Mouse (Mus musculus) forebrain, embryonic 12.5 days (tissue): ENCODE results near the gene Car7. TPM values are rescaled to one million over a fixed set of nuclear protein-coding genes. Genes with fewer than 3 reads are reported as not detected.

Source experiments
- ATAC-seq: fragments of 200-750 bp; cut with Nextera tagmentation; 2 replicates; pipeline ENCODE4 v1.8.0; 2017; ENCODE audit warnings: moderate TSS enrichment; ENCODE audit not compliant: low FRiP score
- H3K27ac ChIP-seq: fragments of 300-500 bp; sonication (generic); 2 replicates; pipeline ENCODE4 v1.5.1; 2016; ENCODE audit warnings: mild to moderate bottlenecking
- H3K27me3 ChIP-seq: fragments of 300-500 bp; sonication (generic); 2 replicates; pipeline ENCODE4 v1.6.1; 2016; ENCODE audit warnings: mild to moderate bottlenecking
- H3K36me3 ChIP-seq: fragments of 300-500 bp; sonication (generic); replicated peaks from 2 replicates; pipeline ENCODE4 v1.6.1; 2016; ENCODE audit warnings: mild to moderate bottlenecking
- H3K4me1 ChIP-seq: fragments of 300-500 bp; sonication (generic); 2 replicates; pipeline ENCODE4 v1.6.1; 2016
- H3K4me2 ChIP-seq: fragments of 300-500 bp; sonication (generic); 2 replicates; pipeline ENCODE4 v1.6.1; 2016; ENCODE audit warnings: mild to moderate bottlenecking, moderate library complexity
- H3K4me3 ChIP-seq: fragments of 300-500 bp; sonication (generic); replicated peaks from 2 replicates; pipeline ENCODE4 v1.5.1; 2016; ENCODE audit warnings: mild to moderate bottlenecking
- H3K9ac ChIP-seq: fragments of 300-500 bp; sonication (generic); 2 replicates; pipeline ENCODE4 v1.6.1; 2016; ENCODE audit warnings: mild to moderate bottlenecking
- H3K9me3 ChIP-seq: fragments of 300-500 bp; sonication (generic); 2 replicates; pipeline ENCODE4 v1.6.1; 2016
- WGBS: fragments of 180-500 bp; shearing (Covaris S2); methylation state at CpG from one replicate; pipeline ENCODE4 v1.1.7; 2016; 5-methylcytosine and 5-hydroxymethylcytosine counted together
- polyA plus RNA-seq: library from polyadenylated mRNA; unstranded; fragments of >200 nt; fragmentation: Nextera tagmentation; extraction: Ambion mirVana; gene quantifications from 2 replicates; pipeline ENCODE4 v1.2.1, GENCODE M21; 2016

The Car7 gene
- polyA plus RNA-seq, 1 experiment from 2014 or later: 1.5 TPM

DNA sequence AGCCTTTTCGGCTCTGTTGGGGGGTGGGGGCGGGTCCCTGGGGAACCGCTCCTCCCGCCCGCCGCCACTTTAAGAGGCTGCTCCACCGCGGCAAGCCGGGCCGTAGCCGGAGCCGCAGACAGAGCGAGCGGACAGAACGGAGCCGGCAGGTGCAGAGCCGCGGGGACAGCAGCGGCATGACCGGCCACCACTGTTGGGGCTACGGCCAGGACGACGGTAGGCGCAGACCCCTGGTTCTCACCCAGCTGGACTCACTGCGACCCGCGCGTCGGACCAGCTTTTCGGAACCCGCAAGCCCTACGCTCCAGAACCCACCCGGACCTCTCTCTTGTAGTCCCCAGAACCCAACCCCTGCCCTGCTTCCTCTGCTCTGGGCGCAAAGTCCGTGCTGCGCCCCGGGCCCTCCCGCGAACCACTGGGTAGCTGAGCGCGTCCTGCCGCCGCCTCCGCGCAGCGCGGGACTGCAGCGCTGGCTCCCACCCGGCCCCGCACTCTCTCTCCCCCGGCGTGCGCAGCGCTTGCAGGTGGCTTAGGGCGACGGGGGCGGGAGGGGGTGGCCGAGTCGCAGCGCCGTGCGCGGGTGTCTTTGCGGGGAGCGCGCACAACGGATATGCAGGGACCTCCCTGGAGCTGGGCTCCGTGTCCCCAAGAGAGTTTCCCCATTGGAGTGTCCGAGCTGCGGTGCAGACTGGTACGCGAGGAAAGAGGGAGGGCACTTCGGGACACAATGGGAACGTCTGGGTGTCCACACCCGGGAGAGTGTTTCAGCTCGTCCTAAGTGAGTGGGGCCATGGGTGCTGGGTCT is 6.4 kb downstream of the Car7 start:
- Histone ChIP-seq H3K4me3 (peak overlapping the region; percentile 53), H3K9me3 (no peaks in the 10 kb centered on the region), H3K9ac (peak overlapping the region; percentile 59), H3K4me2 (peak overlapping the region; percentile 95), H3K36me3 (no peaks in the 10 kb centered on the region), H3K27ac (no peak overlapping the region), H3K4me1 (peaks cover 17% of the 10 kb centered on the region), H3K27me3 (peaks cover 76% of the 10 kb centered on the region)
- WGBS: under 1% methylated on average over 71 of the region's 76 CpGs
- peak; percentile 82 for ATAC-seq

DNA sequence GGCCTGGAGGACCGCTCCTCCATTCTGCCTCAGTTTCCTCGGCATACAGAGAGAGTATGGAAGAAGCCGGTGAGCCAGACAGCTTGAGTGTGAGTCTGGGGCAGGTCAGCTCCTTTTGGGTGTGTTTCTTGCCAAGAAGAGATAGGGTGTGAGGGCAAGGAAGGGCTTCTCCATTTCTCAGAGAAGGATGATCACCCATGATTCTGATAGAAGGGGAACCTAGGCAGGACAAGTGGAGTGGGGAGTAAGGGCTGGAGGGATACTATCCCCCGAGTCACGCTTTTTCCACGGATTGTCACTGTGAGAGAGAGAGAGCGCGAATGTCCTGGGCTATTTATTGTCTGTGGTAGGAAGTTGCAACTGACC is 7.0 kb downstream of the Car7 start:
- Histone ChIP-seq H3K4me3 (peak overlapping the region; percentile 53), H3K4me1 (peaks cover 17% of the 10 kb centered on the region), H3K36me3 (no peaks in the 10 kb centered on the region), H3K9ac (no peak overlapping the region), H3K27me3 (peaks cover 76% of the 10 kb centered on the region), H3K4me2 (peak overlapping the region; percentile 95), H3K9me3 (no peaks in the 10 kb centered on the region), H3K27ac (no peak overlapping the region)
- ATAC-seq: no peak; the same call in 1 of the 2 replicates
- 13% methylated on average over 8 of the region's 8 CpGs for WGBS

DNA sequence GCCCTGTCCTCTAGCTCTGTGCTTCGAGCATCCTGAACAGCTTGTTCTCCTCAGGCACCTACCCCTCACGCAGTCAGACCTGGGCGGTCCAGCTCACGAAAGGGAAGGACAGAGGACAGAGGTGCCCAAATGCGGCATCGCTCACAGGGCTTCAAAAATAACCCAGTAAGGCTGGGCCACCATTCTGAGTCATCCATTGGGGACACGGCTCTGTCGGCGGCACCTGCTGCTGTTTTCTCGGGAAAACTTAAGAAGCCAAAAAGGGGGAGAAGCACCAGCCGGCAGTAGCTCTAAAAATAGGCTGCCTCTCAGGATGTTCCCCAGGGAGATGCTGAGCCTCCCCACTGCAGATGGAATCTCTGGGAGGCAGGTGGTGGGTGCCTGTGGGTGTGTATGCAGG is 7.7 kb downstream of the Car7 start:
- 8% methylated on average over 11 of the region's 11 CpGs for WGBS
- no peaks in the 10 kb centered on the region for H3K36me3 ChIP-seq
- H3K4me1 ChIP-seq: peaks cover 17% of the 10 kb centered on the region
- H3K9ac ChIP-seq: no peak overlapping the region
- H3K27ac ChIP-seq: no peak overlapping the region
- no peaks in the 10 kb centered on the region for H3K9me3 ChIP-seq
- H3K27me3 ChIP-seq: peaks cover 74% of the 10 kb centered on the region
- no peak for ATAC-seq
- H3K4me3 ChIP-seq: 0 out of 2 replicates have a peak overlapping the region, but pooled peaks have one; percentile 53
- H3K4me2 ChIP-seq: no peak overlapping the region

DNA sequence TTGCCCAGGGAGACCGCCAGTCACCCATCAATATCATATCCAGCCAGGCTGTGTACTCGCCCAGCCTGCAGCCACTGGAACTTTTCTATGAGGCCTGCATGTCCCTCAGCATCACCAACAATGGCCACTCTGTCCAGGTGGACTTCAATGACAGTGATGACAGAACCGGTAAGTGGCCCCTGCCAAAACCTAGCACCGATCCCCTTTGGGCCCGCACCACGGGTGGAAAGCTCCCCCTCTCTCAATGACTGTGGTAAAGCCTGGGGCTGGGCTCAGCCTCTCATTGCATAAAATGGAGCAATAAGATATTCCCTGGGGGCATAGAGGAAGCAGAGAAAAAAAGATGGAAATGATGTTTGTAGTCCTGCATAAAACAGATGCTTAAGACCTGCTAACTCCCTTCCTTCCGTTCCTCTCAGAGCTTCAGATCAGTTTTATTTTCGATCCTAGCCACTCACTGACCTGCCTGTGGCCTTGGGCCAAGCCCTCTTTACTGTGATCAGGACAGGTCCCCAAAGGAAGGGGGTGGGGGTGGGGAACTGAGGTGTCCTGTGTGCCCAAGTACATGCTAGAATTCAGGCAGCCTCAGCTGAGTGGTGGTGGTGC is 9.1 kb downstream of the Car7 start:
- Histone ChIP-seq H3K36me3 (no peaks in the 10 kb centered on the region), H3K4me1 (peaks cover 17% of the 10 kb centered on the region), H3K4me2 (no peak overlapping the region), H3K9me3 (no peaks in the 10 kb centered on the region), H3K4me3 (no peak overlapping the region), H3K27ac (no peak overlapping the region), H3K27me3 (peaks cover 61% of the 10 kb centered on the region), H3K9ac (no peak overlapping the region)
- 84% methylated on average over 8 of the region's 8 CpGs for WGBS
- no peak for ATAC-seq

DNA sequence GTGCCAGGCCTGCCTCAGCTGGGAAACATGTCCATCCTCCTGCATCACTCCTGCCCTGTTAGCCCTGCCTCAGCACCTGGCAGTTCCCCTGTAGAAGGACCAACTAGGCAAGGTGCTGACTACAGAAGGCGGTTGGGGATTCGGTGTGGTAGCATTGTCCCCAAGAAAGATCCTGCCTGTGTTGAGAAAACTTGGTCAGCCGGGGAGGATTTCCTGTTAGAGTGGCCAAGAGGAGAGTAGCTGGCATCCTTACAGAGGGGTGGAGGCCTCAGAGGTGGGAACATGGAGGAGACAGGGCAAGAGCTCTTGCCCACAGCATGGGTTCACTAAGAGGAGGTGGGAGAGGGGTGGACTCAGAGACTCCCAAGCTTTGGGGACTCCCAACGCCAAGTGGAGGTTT is 20.7 kb downstream of the Car7 start:
- no peak for ATAC-seq
- no peaks in the 10 kb centered on the region for H3K36me3 ChIP-seq
- no peak overlapping the region for H3K4me3 ChIP-seq
- H3K27ac ChIP-seq: no peak overlapping the region
- no peaks in the 10 kb centered on the region for H3K9me3 ChIP-seq
- WGBS: 92% methylated on average over 4 of the region's 4 CpGs
- H3K4me1 ChIP-seq: no peaks in the 10 kb centered on the region
- peaks cover 4% of the 10 kb centered on the region; the same call in 1 of the 2 replicates for H3K27me3 ChIP-seq
- no peak overlapping the region for H3K9ac ChIP-seq
- H3K4me2 ChIP-seq: no peak overlapping the region

DNA sequence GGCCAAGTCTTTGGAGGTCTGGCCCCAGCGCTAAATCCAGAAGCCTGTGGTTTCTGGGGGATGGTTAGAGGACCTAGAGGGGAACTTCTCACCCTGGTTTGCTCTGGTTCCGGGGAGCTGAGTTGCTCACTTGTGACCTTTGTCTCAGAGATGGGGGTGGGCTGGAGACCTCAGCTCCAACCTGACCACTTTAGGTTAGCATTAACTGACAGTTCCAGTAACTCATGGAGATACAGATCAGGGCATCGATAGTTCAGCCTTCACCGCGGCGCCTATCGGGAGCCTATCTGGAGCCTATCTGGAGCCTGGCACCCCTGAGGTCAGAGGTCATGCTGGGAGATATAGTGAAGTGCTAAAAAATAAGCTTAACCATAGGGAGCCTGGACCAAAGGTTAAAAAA is 22.7 kb downstream of the Car7 start:
- no peak overlapping the region for H3K9ac ChIP-seq
- no peaks in the 10 kb centered on the region for H3K9me3 ChIP-seq
- ATAC-seq: no peak
- no peak overlapping the region for H3K4me3 ChIP-seq
- H3K36me3 ChIP-seq: no peaks in the 10 kb centered on the region
- no peak overlapping the region for H3K4me2 ChIP-seq
- H3K4me1 ChIP-seq: no peaks in the 10 kb centered on the region
- H3K27ac ChIP-seq: no peak overlapping the region
- H3K27me3 ChIP-seq: peaks cover 4% of the 10 kb centered on the region; the same call in 1 of the 2 replicates
- 93% methylated on average over 7 of the region's 7 CpGs for WGBS

DNA sequence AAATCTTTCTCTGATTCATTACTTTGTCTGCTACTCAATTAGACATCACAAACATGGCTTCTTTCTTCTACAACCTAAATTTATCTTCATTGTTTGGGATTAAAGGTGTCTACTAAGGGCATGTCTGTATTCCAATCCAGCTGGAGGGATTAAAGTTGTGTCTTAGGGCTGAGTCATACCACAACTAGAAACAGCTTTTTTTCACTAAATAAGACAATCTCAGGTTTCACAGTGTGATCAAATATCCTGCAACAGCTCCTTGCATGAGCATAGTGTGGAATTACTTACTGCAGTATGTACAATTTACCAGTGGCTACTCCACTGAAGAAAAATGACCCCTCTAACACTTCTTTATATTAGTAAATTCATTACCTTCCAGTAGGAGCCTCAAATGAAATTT is 26.2 kb downstream of the Car7 start:
- Histone ChIP-seq H3K36me3 (no peaks in the 10 kb centered on the region), H3K27me3 (0 out of 2 replicates have a peak, but pooled peaks cover 4% of the 10 kb centered on the region), H3K4me1 (no peaks in the 10 kb centered on the region), H3K27ac (no peak overlapping the region), H3K9me3 (no peaks in the 10 kb centered on the region), H3K4me3 (no peak overlapping the region), H3K9ac (no peak overlapping the region), H3K4me2 (no peak overlapping the region)
- no peak for ATAC-seq

DNA sequence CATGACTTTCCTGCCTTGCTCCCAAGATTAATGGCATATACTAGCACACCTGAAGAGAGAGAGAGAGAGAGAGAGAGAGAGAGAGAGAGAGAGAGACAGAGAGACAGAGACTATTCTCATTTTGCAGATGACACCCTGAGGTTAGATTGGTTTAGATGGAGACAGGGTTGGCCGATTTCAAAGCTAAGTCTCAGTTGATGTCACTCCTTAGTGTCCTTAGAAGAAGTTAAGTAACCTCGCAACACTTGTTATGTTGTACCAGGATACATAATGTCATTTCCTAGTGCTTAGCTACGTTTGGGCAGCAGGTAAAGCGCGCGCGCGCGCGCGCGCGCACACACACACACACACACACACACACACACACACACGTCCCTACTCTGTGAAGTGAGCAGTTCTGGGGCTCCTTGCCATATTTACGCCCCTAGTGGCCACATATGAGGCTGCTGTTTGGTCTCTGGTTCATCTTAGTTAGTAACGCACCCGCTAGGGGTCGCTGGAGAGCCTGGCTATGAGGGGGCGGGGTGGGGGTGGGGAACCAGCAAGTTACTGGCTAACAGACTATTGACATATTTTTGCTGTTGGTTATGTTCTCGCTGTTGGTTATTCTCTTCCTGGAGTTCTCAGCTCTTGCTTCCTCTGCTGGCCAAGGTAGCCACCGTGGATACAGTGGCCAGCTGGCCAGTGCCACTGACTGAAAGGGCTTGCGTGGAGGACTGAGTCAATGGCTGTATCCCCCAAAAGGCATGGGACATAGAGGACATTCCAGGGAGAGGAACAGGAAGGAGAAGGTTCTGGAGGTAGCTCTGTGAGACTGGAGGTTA is 30.4 kb downstream of the Car7 start:
- Histone ChIP-seq H3K4me2 (no peak overlapping the region), H3K27me3 (no peaks in the 10 kb centered on the region), H3K9ac (no peak overlapping the region), H3K4me1 (no peaks in the 10 kb centered on the region), H3K9me3 (no peaks in the 10 kb centered on the region), H3K36me3 (no peaks in the 10 kb centered on the region), H3K4me3 (no peak overlapping the region), H3K27ac (no peak overlapping the region)
- ATAC-seq: peak; percentile 77; the same call in 1 of the 2 replicates
- 15% methylated on average over 22 of the region's 22 CpGs for WGBS

DNA sequence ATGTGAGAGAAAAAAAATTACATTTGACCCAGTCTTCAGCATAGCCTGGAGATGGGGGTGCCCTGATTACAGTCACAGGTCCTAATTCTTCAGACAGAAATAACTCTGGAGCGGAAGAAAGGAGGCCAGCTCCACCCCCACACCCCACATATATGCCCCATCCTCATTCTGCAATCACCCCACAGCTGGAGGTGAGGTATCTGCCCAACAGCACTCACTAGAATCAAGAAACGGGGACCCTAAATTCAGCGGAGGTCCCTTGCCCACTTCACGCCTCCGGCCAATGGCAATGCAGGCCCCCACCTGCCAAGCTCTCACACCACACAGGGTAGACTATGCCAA is 30.9 kb downstream of the Car7 start:
- H3K9ac ChIP-seq: no peak overlapping the region
- H3K9me3 ChIP-seq: no peaks in the 10 kb centered on the region
- no peak overlapping the region for H3K27ac ChIP-seq
- no peak for ATAC-seq
- no peaks in the 10 kb centered on the region; the same call in 1 of the 2 replicates for H3K4me1 ChIP-seq
- H3K4me2 ChIP-seq: no peak overlapping the region
- WGBS: 92% methylated on average over 5 of the region's 5 CpGs
- no peak overlapping the region for H3K4me3 ChIP-seq
- H3K27me3 ChIP-seq: 0 out of 2 replicates have a peak, but pooled peaks cover 2% of the 10 kb centered on the region
- H3K36me3 ChIP-seq: no peaks in the 10 kb centered on the region

DNA sequence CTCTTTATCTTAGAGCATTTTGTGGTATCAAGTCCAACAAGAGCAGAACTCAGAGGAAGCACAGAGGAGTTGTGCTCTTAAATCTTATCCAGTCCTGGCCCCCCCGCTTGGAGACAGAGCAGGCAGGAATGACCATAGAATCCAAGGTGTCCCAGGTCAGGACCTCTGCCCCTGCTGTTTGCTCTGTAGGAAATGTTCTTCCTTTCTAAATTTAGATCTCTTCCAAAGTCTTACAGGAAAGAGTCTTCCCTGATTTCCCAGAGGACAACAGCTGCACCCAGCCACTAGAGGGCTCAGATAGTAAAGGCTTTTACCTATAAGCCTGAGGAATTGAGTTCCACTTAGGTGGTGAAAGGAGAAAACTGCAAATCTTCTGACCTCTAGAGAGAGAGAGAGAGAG is 35.1 kb downstream of the Car7 start:
- H3K27me3 ChIP-seq: peaks cover 7% of the 10 kb centered on the region; the same call in 1 of the 2 replicates
- H3K27ac ChIP-seq: no peak overlapping the region
- H3K4me2 ChIP-seq: no peak overlapping the region
- no peaks in the 10 kb centered on the region for H3K9me3 ChIP-seq
- 64% methylated on average over 1 of the region's 1 CpGs for WGBS
- peaks cover 3% of the 10 kb centered on the region for H3K4me1 ChIP-seq
- H3K9ac ChIP-seq: no peak overlapping the region
- H3K36me3 ChIP-seq: no peaks in the 10 kb centered on the region
- no peak overlapping the region for H3K4me3 ChIP-seq
- no peak for ATAC-seq

DNA sequence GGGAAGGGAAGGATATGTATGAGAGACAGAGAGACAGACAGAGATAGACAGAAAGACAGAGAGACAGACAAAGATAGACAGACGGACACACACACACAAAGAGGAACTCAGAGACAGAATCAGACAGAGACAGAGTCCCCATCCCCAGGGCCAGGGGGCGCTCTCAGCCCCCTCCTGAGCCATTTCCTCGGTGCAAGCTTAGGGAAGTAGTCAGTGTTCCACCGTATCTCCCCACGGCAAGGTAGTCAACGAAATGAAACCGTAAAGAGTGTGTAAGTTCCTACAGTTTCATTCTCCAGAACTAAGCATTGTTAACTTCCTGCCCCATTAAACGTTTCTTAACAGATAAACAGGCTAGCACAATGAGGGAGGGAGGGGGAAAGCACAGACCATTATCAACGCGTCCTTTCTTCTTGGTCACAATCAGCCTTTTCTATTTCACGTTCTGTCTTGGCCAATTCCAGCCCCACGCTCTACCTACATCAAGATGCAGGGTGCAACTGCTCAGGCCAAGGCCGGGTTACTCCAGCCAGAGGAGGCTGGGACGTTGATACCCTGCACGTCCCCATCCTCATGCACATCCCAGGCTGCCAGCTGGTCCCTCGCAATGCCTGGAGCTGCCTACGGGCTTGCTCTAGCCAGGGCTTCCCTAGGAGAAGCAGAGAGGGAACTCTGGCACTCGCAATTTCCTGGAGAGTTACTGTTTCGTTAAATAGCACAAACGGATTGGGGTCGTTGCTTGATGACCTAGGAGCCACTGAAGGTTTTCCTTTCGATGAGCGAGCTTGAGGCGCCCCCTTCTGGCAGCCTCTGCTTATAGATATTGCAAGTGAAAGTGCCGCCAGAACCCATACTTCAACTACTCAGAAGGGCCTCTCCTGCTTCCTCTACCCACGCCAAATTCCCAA is 36.2 kb downstream of the Car7 start:
- Histone ChIP-seq H3K27ac (no peak overlapping the region), H3K36me3 (no peaks in the 10 kb centered on the region), H3K4me2 (peak overlapping the region; percentile 57), H3K9ac (peak overlapping the region; percentile 30; the same call in 1 of the 2 replicates), H3K9me3 (no peaks in the 10 kb centered on the region), H3K4me3 (peak overlapping the region; percentile 41), H3K4me1 (peaks cover 3% of the 10 kb centered on the region), H3K27me3 (peaks cover 7% of the 10 kb centered on the region; the same call in 1 of the 2 replicates)
- ATAC-seq: peak; percentile 57; the same call in 1 of the 2 replicates
- WGBS: 7% methylated on average over 26 of the region's 26 CpGs
